Mouse (Mus musculus): Measurements from ENCODE around the gene Fam89a. TPM values are rescaled to one million over a fixed set of nuclear protein-coding genes. Genes with fewer than 3 reads are reported as not detected.

Gene Fam89a
- polyA plus RNA-seq (2015; fragmentation: Illumina TruSeq; extraction: RNeasy Lipid Tissue Mini Kit (QIAGEN cat#74804); ENCODE audit: insufficient read depth, low replicate concordance) = 0.65 TPM

DNA sequence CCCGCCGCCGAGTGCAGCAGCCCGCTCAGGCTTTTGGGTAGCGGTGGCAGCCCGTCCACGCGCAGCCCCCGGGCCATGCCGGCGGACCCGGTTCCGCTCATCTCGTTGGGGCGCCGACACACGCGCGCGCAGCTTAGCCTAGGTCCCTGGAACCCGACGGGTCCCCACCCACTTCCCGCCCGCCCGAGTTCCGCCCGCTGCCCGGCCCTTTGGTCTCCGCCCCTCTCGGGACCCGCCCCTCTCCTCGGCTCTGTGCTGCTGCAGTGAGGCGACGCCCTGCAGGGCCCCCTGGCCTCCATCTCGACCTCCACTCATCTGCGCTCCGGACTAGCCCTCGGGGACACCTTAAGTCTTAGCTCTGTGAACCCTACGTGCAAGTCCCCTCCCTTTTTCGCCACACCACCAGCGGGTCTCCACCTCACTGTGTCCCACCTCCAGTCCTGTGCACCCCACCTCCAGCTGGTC is at the start of gene Fam89a:
Fam89a (minus strand) TSS at position 124 of the 465 bp plus-strand sequence.

DNA sequence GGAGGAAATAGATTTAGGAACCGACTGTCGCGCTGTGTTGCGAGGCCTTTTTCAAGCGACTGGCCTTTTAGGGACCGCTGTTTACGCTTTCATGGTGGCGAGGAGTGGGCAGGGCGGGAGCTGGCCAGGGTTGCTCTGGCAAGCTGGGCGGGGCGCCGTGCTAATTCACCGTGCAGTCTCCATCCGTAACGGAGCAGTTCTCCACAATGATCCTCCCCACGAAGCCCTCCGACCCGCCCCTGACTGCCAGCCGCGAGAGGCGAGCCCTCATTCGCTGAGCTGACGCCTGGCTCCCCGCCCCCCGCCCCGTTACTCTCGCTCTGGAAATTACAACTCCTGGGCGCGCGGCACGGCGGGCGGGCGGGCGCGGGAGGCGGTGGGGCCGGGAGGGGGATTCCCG is 41.1 kb upstream of the Fam89a start, which contains the start of gene Trim67:
Trim67 (plus strand) TSS at position 385 of the 400 bp plus-strand sequence.

DNA sequence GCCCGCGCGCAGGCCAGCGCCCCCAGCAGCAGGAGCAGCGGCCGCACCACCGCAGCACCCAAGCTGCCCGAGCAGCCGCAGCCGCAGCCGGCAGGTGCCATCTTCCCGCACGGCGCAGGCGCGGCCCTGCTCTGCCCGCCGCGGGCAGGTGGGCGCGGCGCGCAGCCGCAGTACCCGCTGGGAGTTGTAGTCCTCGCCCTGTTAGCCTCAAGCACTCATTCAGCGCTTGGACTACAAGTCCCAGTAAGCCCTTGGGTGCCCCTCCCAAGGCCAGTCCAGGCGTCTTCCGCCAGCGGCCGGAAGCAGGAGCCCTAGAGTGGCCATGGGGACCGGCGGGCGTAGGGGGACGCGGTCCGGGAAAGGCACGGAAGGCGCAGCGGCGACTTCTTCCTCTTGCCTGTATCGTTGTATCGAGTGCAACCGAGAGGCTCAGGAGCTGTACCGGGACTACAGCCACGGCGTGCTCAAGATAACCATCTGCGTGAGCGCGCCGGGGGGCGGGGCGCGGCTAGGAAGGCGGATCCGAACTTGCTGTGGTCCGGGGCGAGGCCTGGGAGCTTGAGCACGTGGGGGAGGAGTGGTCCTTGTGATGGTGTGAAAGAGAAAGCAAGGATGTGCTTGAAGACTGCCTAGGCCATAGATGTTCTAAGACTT is 29.6 kb downstream of the Fam89a start, which contains the start of the genes Ttc13 and Arv1:
Ttc13 (minus strand) TSS at position 122 of the 654 bp plus-strand sequence.
Arv1 (plus strand) TSS at position 278 of the 654 bp plus-strand sequence.

Other genes starting within 250 kb of the Fam89a start
- gene Cog2, start 231.1 kb downstream of the Fam89a start, polyA plus RNA-seq (2015; fragmentation: Illumina TruSeq; extraction: RNeasy Lipid Tissue Mini Kit (QIAGEN cat#74804); ENCODE audit: insufficient read depth, low replicate concordance) = 21.2 TPM
- gene Agt, start 182.1 kb downstream of the Fam89a start, polyA plus RNA-seq (2015; fragmentation: Illumina TruSeq; extraction: RNeasy Lipid Tissue Mini Kit (QIAGEN cat#74804); ENCODE audit: insufficient read depth, low replicate concordance) = 0.12 TPM
- gene Capn9, start 175.7 kb downstream of the Fam89a start, polyA plus RNA-seq (2015; fragmentation: Illumina TruSeq; extraction: RNeasy Lipid Tissue Mini Kit (QIAGEN cat#74804); ENCODE audit: insufficient read depth, low replicate concordance) = 0.29 TPM
- gene 2310022B05Rik, start 88.5 kb downstream of the Fam89a start, polyA plus RNA-seq (2015; fragmentation: Illumina TruSeq; extraction: RNeasy Lipid Tissue Mini Kit (QIAGEN cat#74804); ENCODE audit: insufficient read depth, low replicate concordance) = 21.0 TPM
- 66.7 TPM for gene Ttc13, start 29.8 kb downstream of the Fam89a start, polyA plus RNA-seq (2015; fragmentation: Illumina TruSeq; extraction: RNeasy Lipid Tissue Mini Kit (QIAGEN cat#74804); ENCODE audit: insufficient read depth, low replicate concordance)
- 18.7 TPM for gene Arv1, start 29.7 kb downstream of the Fam89a start, polyA plus RNA-seq (2015; fragmentation: Illumina TruSeq; extraction: RNeasy Lipid Tissue Mini Kit (QIAGEN cat#74804); ENCODE audit: insufficient read depth, low replicate concordance)
- gene Trim67, start 41.3 kb upstream of the Fam89a start, polyA plus RNA-seq (2015; fragmentation: Illumina TruSeq; extraction: RNeasy Lipid Tissue Mini Kit (QIAGEN cat#74804); ENCODE audit: insufficient read depth, low replicate concordance) = not detected
- 99.7 TPM for gene Gnpat, start 111.2 kb upstream of the Fam89a start, polyA plus RNA-seq (2015; fragmentation: Illumina TruSeq; extraction: RNeasy Lipid Tissue Mini Kit (QIAGEN cat#74804); ENCODE audit: insufficient read depth, low replicate concordance)
- 32.6 TPM for gene 2810004N23Rik, start 111.3 kb upstream of the Fam89a start, polyA plus RNA-seq (2015; fragmentation: Illumina TruSeq; extraction: RNeasy Lipid Tissue Mini Kit (QIAGEN cat#74804); ENCODE audit: insufficient read depth, low replicate concordance)
- 12.7 TPM for gene Exoc8, start 145.9 kb upstream of the Fam89a start, polyA plus RNA-seq (2015; fragmentation: Illumina TruSeq; extraction: RNeasy Lipid Tissue Mini Kit (QIAGEN cat#74804); ENCODE audit: insufficient read depth, low replicate concordance)
- 27.9 TPM for gene Sprtn, start 146.1 kb upstream of the Fam89a start, polyA plus RNA-seq (2015; fragmentation: Illumina TruSeq; extraction: RNeasy Lipid Tissue Mini Kit (QIAGEN cat#74804); ENCODE audit: insufficient read depth, low replicate concordance)
- 20.4 TPM for gene Egln1, start 197.5 kb upstream of the Fam89a start, polyA plus RNA-seq (2015; fragmentation: Illumina TruSeq; extraction: RNeasy Lipid Tissue Mini Kit (QIAGEN cat#74804); ENCODE audit: insufficient read depth, low replicate concordance)

All from spleen, adult 10 weeks (tissue).